Mouse (Mus musculus) lung, postnatal 0 days (tissue): Measurements from ENCODE around the gene Tlr2.

Experiments
- CTCF ChIP-seq: IDR thresholded peaks from 2 replicates; pipeline ENCODE4 v1.5.1; 2016; ENCODE audit warnings: antibody characterized with exemption, mild to moderate bottlenecking
- EP300 ChIP-seq: IDR thresholded peaks from 2 replicates; pipeline ENCODE4 v1.6.1; 2016; ENCODE audit warnings: antibody characterized with exemption, mild to moderate bottlenecking, control low read depth

GRCm38 (mm10) chr3:83849341-83849740 lies 7.8 kb upstream of the Tlr2 start:
- TF ChIP-seq CTCF = no peak
- TF ChIP-seq EP300 = no peak
